Mouse (Mus musculus) forebrain, embryonic 13.5 days (tissue): ENCODE results near the gene Cep164. TPM values are rescaled to one million over a fixed set of nuclear protein-coding genes. Genes with fewer than 3 reads are reported as not detected.
A peak's percentile ranks its signal among the peaks of the same experiment; 100 is the strongest.

Experiments used
- ATAC-seq: fragments of 200-750 bp; cut with Nextera tagmentation; 2 replicates; pipeline ENCODE4 v1.8.0; 2017
- H3K27ac ChIP-seq: fragments of 300-500 bp; sonication (generic); 2 replicates; pipeline ENCODE4 v1.5.1; 2015; ENCODE audit warnings: inconsistent platforms, mild to moderate bottlenecking, moderate library complexity
- H3K27me3 ChIP-seq: fragments of 300-500 bp; sonication (generic); 2 replicates; pipeline ENCODE4 v1.6.1; 2015; ENCODE audit warnings: mild to moderate bottlenecking, inconsistent platforms
- H3K36me3 ChIP-seq: fragments of 300-500 bp; sonication (generic); 2 replicates; pipeline ENCODE4 v1.6.1; 2015; ENCODE audit warnings: mild to moderate bottlenecking, inconsistent platforms; ENCODE audit not compliant: poor library complexity, severe bottlenecking
- H3K4me1 ChIP-seq: fragments of 300-500 bp; sonication (generic); 2 replicates; pipeline ENCODE4 v1.6.1; 2015; ENCODE audit warnings: inconsistent platforms
- H3K4me2 ChIP-seq: fragments of 300-500 bp; sonication (generic); 2 replicates; pipeline ENCODE4 v1.6.1; 2015; ENCODE audit warnings: inconsistent platforms, mild to moderate bottlenecking, moderate library complexity
- H3K4me3 ChIP-seq: fragments of 300-500 bp; sonication (generic); 2 replicates; pipeline ENCODE4 v1.5.1; 2015; ENCODE audit warnings: mild to moderate bottlenecking, inconsistent platforms
- H3K9ac ChIP-seq: fragments of 300-500 bp; sonication (generic); 2 replicates; pipeline ENCODE4 v1.6.1; 2015; ENCODE audit warnings: mild to moderate bottlenecking, inconsistent platforms
- H3K9me3 ChIP-seq: fragments of 300-500 bp; sonication (generic); replicated peaks from 2 replicates; pipeline ENCODE4 v1.6.1; 2016; ENCODE audit warnings: inconsistent platforms
- WGBS: fragments of 180-500 bp; shearing (Covaris S2); methylation state at CpG from one replicate; pipeline ENCODE4 v1.1.7; 2015; 5-methylcytosine and 5-hydroxymethylcytosine counted together
- polyA plus RNA-seq: library from polyadenylated mRNA; unstranded; fragments of >200 nt; fragmentation: Nextera tagmentation; extraction: Ambion mirVana; gene quantifications from 2 replicates; pipeline ENCODE4 v1.2.1, GENCODE M21; 2015

The Cep164 gene
- polyA plus RNA-seq, 1 experiment from 2014 or later, result 19.1 TPM

DNA sequence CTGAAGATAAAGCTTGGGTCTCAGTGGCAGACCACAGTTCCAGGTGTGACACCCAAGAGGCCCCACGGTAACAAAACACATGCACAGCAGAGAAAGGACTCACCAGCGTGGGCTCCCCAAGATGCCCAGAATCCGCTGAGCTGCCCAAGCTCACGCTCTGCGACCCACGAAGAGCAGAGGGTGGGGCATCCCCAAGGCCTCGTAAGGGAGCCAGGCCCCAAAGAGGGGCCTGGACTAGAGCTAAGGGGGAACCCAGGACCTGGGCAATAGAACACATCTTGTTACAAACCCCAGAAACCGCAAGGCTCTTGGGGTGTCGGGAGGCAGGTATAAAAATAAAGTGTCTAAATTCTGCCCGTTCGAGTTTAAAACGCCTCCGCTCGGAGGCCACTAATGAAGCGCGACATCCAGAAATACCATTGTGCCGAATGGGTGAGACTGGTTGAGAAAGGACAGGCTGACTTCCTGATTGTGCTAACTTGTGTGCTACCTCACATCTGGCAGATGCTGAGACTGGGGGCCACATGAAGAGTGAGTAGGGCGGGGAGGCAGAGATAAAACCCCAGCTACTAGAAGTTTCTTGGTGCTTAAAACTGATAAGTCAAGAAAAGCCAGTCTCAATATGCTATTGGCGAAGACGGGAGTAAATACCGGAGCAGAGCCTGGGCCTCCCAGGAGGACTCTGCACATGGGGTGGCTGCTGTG is 25.3 kb downstream of the Cep164 start:
- Histone ChIP-seq H3K27me3 (no peaks in the 10 kb centered on the region), H3K4me2 (no peak overlapping the region), H3K4me1 (peaks cover 12% of the 10 kb centered on the region), H3K4me3 (no peak overlapping the region), H3K36me3 (peaks cover 40% of the 10 kb centered on the region), H3K27ac (no peak overlapping the region), H3K9me3 (no peaks in the 10 kb centered on the region), H3K9ac (no peak overlapping the region)
- no peak for ATAC-seq
- WGBS, result 86% methylated on average over 21 of the region's 21 CpGs

GRCm38 (mm10) chr9:45799402-45799801 is 29.1 kb downstream of the Cep164 start:
- peaks cover 22% of the 10 kb centered on the region for H3K4me1 ChIP-seq
- peak overlapping the region; percentile 43; the same call in 1 of the 2 replicates for H3K9ac ChIP-seq
- peaks cover 12% of the 10 kb centered on the region; the same call in 1 of the 2 replicates for H3K36me3 ChIP-seq
- ATAC-seq, result peak; percentile 19; the same call in 1 of the 2 replicates
- 79% methylated on average over 8 of the region's 8 CpGs for WGBS
- H3K27ac ChIP-seq, result peak overlapping the region; percentile 68
- no peak overlapping the region for H3K4me3 ChIP-seq
- no peaks in the 10 kb centered on the region for H3K9me3 ChIP-seq
- no peaks in the 10 kb centered on the region for H3K27me3 ChIP-seq
- H3K4me2 ChIP-seq, result no peak overlapping the region; the same call in 1 of the 2 replicates

GRCm38 (mm10) chr9:45798467-45799164 is 29.9 kb downstream of the Cep164 start:
- peak; percentile 77 for ATAC-seq
- 10% methylated on average over 13 of the region's 13 CpGs for WGBS
- Histone ChIP-seq H3K4me3 (no peak overlapping the region), H3K4me2 (peak overlapping the region; percentile 25), H3K4me1 (peaks cover 22% of the 10 kb centered on the region), H3K36me3 (peaks cover 16% of the 10 kb centered on the region; the same call in 1 of the 2 replicates), H3K9me3 (no peaks in the 10 kb centered on the region), H3K27ac (peak overlapping the region; percentile 68), H3K27me3 (no peaks in the 10 kb centered on the region), H3K9ac (peak overlapping the region; percentile 43; the same call in 1 of the 2 replicates)

DNA sequence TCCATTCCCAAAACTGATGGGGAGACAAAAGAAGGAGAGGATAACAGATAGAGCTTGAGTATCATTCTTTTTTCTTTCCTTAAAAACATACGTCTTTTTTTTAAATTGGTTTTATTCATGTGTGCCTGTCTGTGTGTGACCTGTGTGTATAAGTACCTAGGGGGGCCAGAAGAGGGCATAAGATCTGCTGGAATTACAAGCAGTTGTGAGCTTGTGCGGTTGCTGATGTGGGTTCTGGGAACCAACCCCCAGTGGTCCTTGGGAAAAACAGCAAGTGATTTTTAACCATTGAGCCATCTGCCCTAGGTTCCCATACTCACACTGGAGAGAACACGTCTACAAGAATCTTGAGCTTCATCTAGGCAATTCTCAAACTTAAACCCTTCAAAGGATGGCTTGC is 31.2 kb downstream of the Cep164 start:
- peak overlapping the region; percentile 68 for H3K27ac ChIP-seq
- 74% methylated on average over 3 of the region's 3 CpGs for WGBS

DNA sequence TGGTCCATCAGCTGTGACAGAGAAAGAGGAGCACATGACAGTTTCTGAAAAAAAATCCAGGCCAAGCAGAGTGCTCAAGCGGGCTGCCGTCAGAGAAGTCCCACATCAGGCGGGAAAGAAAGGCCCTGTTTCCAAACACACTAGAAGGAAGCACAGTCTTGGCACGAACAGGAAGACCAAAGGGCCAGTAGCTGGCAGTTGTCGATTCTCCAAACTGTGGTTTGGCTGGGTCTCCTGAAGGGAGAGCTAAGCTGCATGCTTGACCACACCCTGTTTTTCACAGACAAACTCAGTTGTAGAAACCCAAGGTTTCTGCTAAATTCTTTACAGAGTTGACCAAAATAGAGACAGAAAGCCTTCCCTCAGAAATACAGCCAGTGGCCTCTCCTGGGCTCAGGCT is 32.8 kb downstream of the Cep164 start:
- H3K27me3 ChIP-seq, result no peaks in the 10 kb centered on the region
- ATAC-seq, result no peak
- H3K36me3 ChIP-seq, result peaks cover 22% of the 10 kb centered on the region
- no peaks in the 10 kb centered on the region for H3K9me3 ChIP-seq
- H3K4me2 ChIP-seq, result no peak overlapping the region
- WGBS, result 88% methylated on average over 5 of the region's 5 CpGs
- no peak overlapping the region for H3K9ac ChIP-seq
- H3K27ac ChIP-seq, result no peak overlapping the region
- no peak overlapping the region for H3K4me3 ChIP-seq
- H3K4me1 ChIP-seq, result peaks cover 32% of the 10 kb centered on the region

More for the DNA sequence above, 31.2 kb downstream of the Cep164 start:
- ATAC-seq, result no peak
- no peak overlapping the region for H3K4me3 ChIP-seq
- H3K4me2 ChIP-seq, result no peak overlapping the region
- H3K9ac ChIP-seq, result no peak overlapping the region
- H3K9me3 ChIP-seq, result no peaks in the 10 kb centered on the region
- peaks cover 27% of the 10 kb centered on the region for H3K4me1 ChIP-seq
- peaks cover 25% of the 10 kb centered on the region for H3K36me3 ChIP-seq
- H3K27me3 ChIP-seq, result no peaks in the 10 kb centered on the region

- WGBS, result 77% methylated on average over 6 of the region's 6 CpGs
- Histone ChIP-seq H3K27me3 (no peaks in the 10 kb centered on the region), H3K27ac (no peak overlapping the region), H3K9me3 (no peaks in the 10 kb centered on the region), H3K4me3 (no peak overlapping the region), H3K4me1 (peaks cover 25% of the 10 kb centered on the region), H3K4me2 (no peak overlapping the region), H3K9ac (0 out of 2 replicates have a peak overlapping the region, but pooled peaks have one; percentile 12), H3K36me3 (peaks cover 26% of the 10 kb centered on the region)
- no peak for ATAC-seq
Observed at GRCm38 (mm10) chr9:45793697-45794096, 34.8 kb downstream of the Cep164 start.

DNA sequence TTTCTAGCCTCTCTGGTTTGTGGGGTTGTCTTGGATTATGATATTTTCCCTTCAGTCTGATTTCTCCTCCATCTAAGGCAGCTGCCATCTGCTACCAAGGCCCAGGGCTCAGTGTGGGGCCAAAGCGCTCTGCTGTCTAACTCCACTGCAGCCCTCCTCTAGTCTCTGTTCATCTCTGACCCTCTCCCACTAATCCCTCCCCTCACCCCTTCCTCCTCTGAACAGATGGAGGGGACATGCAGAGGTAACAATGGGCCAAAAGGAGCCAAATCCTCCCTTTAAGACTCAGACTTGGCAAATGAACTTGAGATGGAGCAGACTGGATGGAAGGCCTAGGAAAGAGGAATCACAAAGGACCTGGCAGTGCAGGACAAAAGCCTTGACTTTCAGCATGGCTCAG is 36.3 kb downstream of the Cep164 start:
- Histone ChIP-seq H3K27ac (peak overlapping the region; percentile 54), H3K4me1 (peaks cover 11% of the 10 kb centered on the region), H3K27me3 (no peaks in the 10 kb centered on the region), H3K4me3 (no peak overlapping the region), H3K4me2 (no peak overlapping the region), H3K9me3 (no peaks in the 10 kb centered on the region), H3K36me3 (peaks cover 26% of the 10 kb centered on the region), H3K9ac (no peak overlapping the region)
- no peak for ATAC-seq
- 68% methylated on average over 1 of the region's 1 CpGs for WGBS

DNA sequence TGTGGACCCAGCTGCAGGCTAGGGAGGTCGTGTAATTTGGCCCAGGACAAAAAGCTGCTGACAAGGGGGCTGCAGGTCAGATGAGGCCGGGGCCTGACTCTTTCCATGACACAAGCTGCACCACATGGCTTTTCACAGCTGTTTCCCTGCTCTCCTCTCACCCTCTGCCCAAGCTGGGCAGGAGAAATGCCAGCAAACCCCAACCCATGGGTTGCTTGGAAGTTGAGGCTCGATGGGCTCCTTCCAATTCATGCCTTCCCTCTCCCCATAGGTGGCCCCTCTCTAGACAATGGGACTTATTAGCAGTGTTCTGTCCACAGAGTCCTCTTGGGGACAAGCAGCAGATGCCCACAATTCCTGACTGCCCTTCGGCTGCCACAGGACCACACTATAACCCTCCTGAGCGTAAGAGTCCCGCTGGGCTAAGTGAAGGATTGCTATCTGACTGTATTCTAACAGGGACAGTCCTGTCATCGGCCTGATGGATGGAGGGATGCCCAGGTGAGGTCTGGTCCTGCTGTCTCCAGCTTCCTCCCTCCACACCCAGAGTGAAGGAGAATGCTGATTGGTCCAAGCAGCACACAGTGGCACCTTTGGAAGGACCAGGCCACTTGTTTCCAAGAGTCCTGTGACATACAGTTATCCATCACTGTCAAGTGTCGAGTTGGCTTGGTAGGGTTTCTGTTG is 36.9 kb downstream of the Cep164 start:
- ATAC-seq, result no peak
- Histone ChIP-seq H3K9me3 (no peaks in the 10 kb centered on the region), H3K27me3 (no peaks in the 10 kb centered on the region), H3K4me3 (no peak overlapping the region), H3K27ac (peak overlapping the region; percentile 54), H3K36me3 (peaks cover 26% of the 10 kb centered on the region), H3K9ac (no peak overlapping the region), H3K4me2 (no peak overlapping the region), H3K4me1 (peaks cover 10% of the 10 kb centered on the region; the same call in 1 of the 2 replicates)
- 81% methylated on average over 8 of the region's 8 CpGs for WGBS

GRCm38 (mm10) chr9:45788405-45788804 is 40.1 kb downstream of the Cep164 start:
- H3K9ac ChIP-seq, result no peak overlapping the region
- H3K27me3 ChIP-seq, result no peaks in the 10 kb centered on the region
- H3K4me1 ChIP-seq, result peaks cover 10% of the 10 kb centered on the region; the same call in 1 of the 2 replicates
- H3K4me2 ChIP-seq, result no peak overlapping the region
- ATAC-seq, result no peak
- WGBS, result 55% methylated on average over 5 of the region's 5 CpGs
- H3K4me3 ChIP-seq, result no peak overlapping the region
- peaks cover 24% of the 10 kb centered on the region for H3K36me3 ChIP-seq
- peak overlapping the region; percentile 25; the same call in 1 of the 2 replicates for H3K27ac ChIP-seq
- H3K9me3 ChIP-seq, result no peaks in the 10 kb centered on the region

- WGBS, result 84% methylated on average over 6 of the region's 6 CpGs
- H3K4me3 ChIP-seq, result no peak overlapping the region
- ATAC-seq, result no peak
- no peak overlapping the region for H3K9ac ChIP-seq
- H3K9me3 ChIP-seq, result no peaks in the 10 kb centered on the region
- no peak overlapping the region for H3K4me2 ChIP-seq
- no peaks in the 10 kb centered on the region for H3K27me3 ChIP-seq
- peaks cover 8% of the 10 kb centered on the region; the same call in 1 of the 2 replicates for H3K4me1 ChIP-seq
- H3K27ac ChIP-seq, result no peak overlapping the region
- H3K36me3 ChIP-seq, result peaks cover 20% of the 10 kb centered on the region
Observed at GRCm38 (mm10) chr9:45787547-45787946, 40.9 kb downstream of the Cep164 start.

GRCm38 (mm10) chr9:45787071-45787470 is 41.4 kb downstream of the Cep164 start:
- ATAC-seq, result no peak
- H3K27me3 ChIP-seq, result no peaks in the 10 kb centered on the region

More at GRCm38 (mm10) chr9:45787071-45787470, 41.4 kb downstream of the Cep164 start:
- Histone ChIP-seq H3K4me1 (peaks cover 4% of the 10 kb centered on the region; the same call in 1 of the 2 replicates), H3K36me3 (peaks cover 16% of the 10 kb centered on the region), H3K9me3 (no peaks in the 10 kb centered on the region), H3K4me2 (no peak overlapping the region), H3K9ac (no peak overlapping the region), H3K4me3 (no peak overlapping the region), H3K27ac (no peak overlapping the region)
- WGBS, result 88% methylated on average over 8 of the region's 8 CpGs
